22 mouse cellular contexts compared by ENCODE assay signal in the genomic region with DNA sequence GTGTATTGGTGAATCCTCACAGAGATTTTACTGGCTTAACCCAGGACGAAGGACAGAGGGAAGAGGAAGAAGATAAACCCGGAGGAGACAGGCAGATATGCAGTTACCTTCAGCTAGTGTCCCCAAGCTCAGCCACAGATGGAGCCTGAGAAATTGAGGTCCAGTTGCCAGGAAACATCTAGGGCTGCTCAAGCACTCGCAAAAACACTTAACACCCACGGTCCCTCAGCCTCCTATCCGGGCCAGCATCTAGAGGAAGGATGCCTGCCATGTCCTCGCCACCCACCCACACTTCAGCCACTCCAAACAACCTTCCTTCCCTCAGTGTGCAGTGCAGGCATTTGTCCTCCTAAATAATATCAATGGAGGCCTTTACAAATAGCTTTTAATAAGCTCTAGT.
DNase-seq lines count a peak whose midpoint lies in the region; ATAC-seq lines count a peak whose summit lies in the region.
"Had no signal": no experiment of that assay in that cellular context is flagged by ENCODE, and none has a peak within 500 bp of the region (broad histone marks: within the 10 kb centered on the region; RNA-seq: fewer than 3 reads in every experiment).

No protein-coding gene starts in this region.

- no peak overlapping the region for H3K9ac ChIP-seq in midbrain, embryonic 11.5 days (ENCODE audit: low read length)
- no peak overlapping the region for H3K9ac ChIP-seq in midbrain, embryonic 14.5 days (replicated peaks; ENCODE audit: low read length)
- no peak overlapping the region for H3K9ac ChIP-seq in liver, embryonic 12.5 days
- H3K9ac ChIP-seq: embryonic facial prominence, embryonic 13.5 days; midbrain, embryonic 15.5 days had no signal

- peak; percentile 28 for DNase-seq in midbrain, embryonic 11.5 days (ENCODE audit: low spot score, missing footprints)
- DNase-seq in midbrain, embryonic 14.5 days: no peak
- DNase-seq in layer of hippocampus, adult 9-11 months: peak; percentile 62
- peak; percentile 58 to 70 for DNase-seq in left cerebral cortex, postnatal 36 days (ENCODE audit: low spot score in 2 of 2)
- DNase-seq in hindbrain, embryonic 10.5 days (ENCODE audit: low spot score): no peak
- DNase-seq in lung, postnatal 10 days: no peak
- DNase-seq: B cell, adult 2 months; cerebellum, adult 11-12 months; cerebellum, postnatal 36 days; gastrocnemius, postnatal 10 days; heart, postnatal 14 days; kidney, adult 2 months; kidney, postnatal 25 days; lung, adult 2 months; spleen, adult 18-20 months; thymus, postnatal 36 days had no signal

- no peaks in the 10 kb centered on the region for H3K27me3 ChIP-seq in midbrain, embryonic 11.5 days (ENCODE audit: control insufficient read depth, insufficient read depth, low read length)
- H3K27me3 ChIP-seq in midbrain, embryonic 14.5 days (ENCODE audit: control insufficient read depth, insufficient read depth, low read length): no peaks in the 10 kb centered on the region
- no peaks in the 10 kb centered on the region for H3K27me3 ChIP-seq in hindbrain, embryonic 10.5 days (ENCODE audit: insufficient read depth, poor library complexity, severe bottlenecking)
- H3K27me3 ChIP-seq in liver, embryonic 12.5 days (replicated peaks): no peaks in the 10 kb centered on the region
- H3K27me3 ChIP-seq: embryonic facial prominence, embryonic 13.5 days; midbrain, embryonic 15.5 days had no signal

- intact Hi-C loops in left cerebral cortex, postnatal 36 days (cut with DNase I): no loop called here

- no peak for ATAC-seq in midbrain, embryonic 11.5 days (ENCODE audit: low FRiP score)
- ATAC-seq in midbrain, embryonic 14.5 days (ENCODE audit: low FRiP score, low TSS enrichment): no peak
- no peak for ATAC-seq in liver, embryonic 12.5 days
- ATAC-seq: midbrain, embryonic 15.5 days; Patski had no signal

- no peak overlapping the region for H3K4me2 ChIP-seq in midbrain, embryonic 11.5 days
- H3K4me2 ChIP-seq in midbrain, embryonic 14.5 days (ENCODE audit: low read length): no peak overlapping the region
- no peak overlapping the region for H3K4me2 ChIP-seq in liver, embryonic 12.5 days
- H3K4me2 ChIP-seq: embryonic facial prominence, embryonic 13.5 days; midbrain, embryonic 15.5 days had no signal

- no peaks in the 10 kb centered on the region for H3K4me1 ChIP-seq in midbrain, embryonic 11.5 days (ENCODE audit: control insufficient read depth, insufficient read depth, low read length)
- H3K4me1 ChIP-seq in midbrain, embryonic 14.5 days (ENCODE audit: control insufficient read depth, insufficient read depth, low read length): no peaks in the 10 kb centered on the region
- H3K4me1 ChIP-seq in hindbrain, embryonic 10.5 days (replicated peaks): no peaks in the 10 kb centered on the region; the same call in 1 of the 2 replicates
- H3K4me1 ChIP-seq in liver, embryonic 12.5 days: no peaks in the 10 kb centered on the region
- H3K4me1 ChIP-seq: embryonic facial prominence, embryonic 13.5 days; heart, embryonic 10.5 days; midbrain, embryonic 15.5 days had no signal

- H3K4me3 ChIP-seq in midbrain, embryonic 11.5 days (ENCODE audit: low read depth, low read length): no peak overlapping the region
- H3K4me3 ChIP-seq in midbrain, embryonic 14.5 days (replicated peaks; ENCODE audit: low read depth, low read length): no peak overlapping the region
- no peak overlapping the region for H3K4me3 ChIP-seq in hindbrain, embryonic 10.5 days
- H3K4me3 ChIP-seq in liver, embryonic 12.5 days: no peak overlapping the region
- H3K4me3 ChIP-seq: embryonic facial prominence, embryonic 13.5 days; forebrain, embryonic 10.5 days; heart, embryonic 10.5 days; midbrain, embryonic 15.5 days had no signal

- WGBS in midbrain, embryonic 11.5 days: 65% methylated on average over 6 of the region's 6 CpGs
- 64% methylated on average over 6 of the region's 6 CpGs for WGBS in midbrain, embryonic 14.5 days
- 68% methylated on average over 6 of the region's 6 CpGs for WGBS in hindbrain, embryonic 10.5 days
- WGBS in liver, embryonic 12.5 days (ENCODE audit: insufficient replicate concordance): 40% methylated on average over 6 of the region's 6 CpGs

- no peaks in the 10 kb centered on the region for H3K36me3 ChIP-seq in midbrain, embryonic 11.5 days (ENCODE audit: control insufficient read depth, insufficient read depth, low read length)
- H3K36me3 ChIP-seq in midbrain, embryonic 14.5 days (ENCODE audit: control insufficient read depth, insufficient read depth, low read length): no peaks in the 10 kb centered on the region
- H3K36me3 ChIP-seq in hindbrain, embryonic 10.5 days: no peaks in the 10 kb centered on the region
- H3K36me3 ChIP-seq in liver, embryonic 12.5 days: no peaks in the 10 kb centered on the region
- H3K36me3 ChIP-seq: embryonic facial prominence, embryonic 13.5 days; forebrain, embryonic 10.5 days; heart, embryonic 10.5 days; midbrain, embryonic 15.5 days had no signal

- H3K9me3 ChIP-seq in midbrain, embryonic 11.5 days (ENCODE audit: control insufficient read depth, low read length): no peaks in the 10 kb centered on the region
- H3K9me3 ChIP-seq in midbrain, embryonic 14.5 days (ENCODE audit: control insufficient read depth, low read length): no peaks in the 10 kb centered on the region
- no peaks in the 10 kb centered on the region for H3K9me3 ChIP-seq in hindbrain, embryonic 10.5 days
- H3K9me3 ChIP-seq in liver, embryonic 12.5 days (replicated peaks): no peaks in the 10 kb centered on the region
- H3K9me3 ChIP-seq: embryonic facial prominence, embryonic 13.5 days; forebrain, embryonic 10.5 days; heart, embryonic 10.5 days; midbrain, embryonic 15.5 days had no signal

- no peak overlapping the region for H3K27ac ChIP-seq in midbrain, embryonic 11.5 days (ENCODE audit: low read depth, low read length)
- H3K27ac ChIP-seq in midbrain, embryonic 14.5 days (replicated peaks; ENCODE audit: low read depth, low read length): no peak overlapping the region
- H3K27ac ChIP-seq in hindbrain, embryonic 10.5 days: no peak overlapping the region
- no peak overlapping the region for H3K27ac ChIP-seq in liver, embryonic 12.5 days
- H3K27ac ChIP-seq: embryonic facial prominence, embryonic 13.5 days; forebrain, embryonic 10.5 days; heart, embryonic 10.5 days; midbrain, embryonic 15.5 days had no signal

Comparison
In these comparisons a context has a peak if more than half of its experiments do, and no peak if none do; other contexts are left out.
1. DNase-seq: peak in midbrain, embryonic 11.5 days (single experiment), layer of hippocampus, adult 9-11 months (single experiment) and left cerebral cortex, postnatal 36 days (2 of 2); none in midbrain, embryonic 14.5 days (single experiment), hindbrain, embryonic 10.5 days (single experiment) and lung, postnatal 10 days (single experiment).